ENCODE assay signal across 8 mouse cellular contexts in genomic region chr10:127512307-127512666, GRCm38 (mm10). TPM values are rescaled to one million over a fixed set of nuclear protein-coding genes. Genes with fewer than 3 reads are reported as not detected.
DNase-seq lines count a peak whose midpoint lies in the region; ATAC-seq and TF ChIP-seq lines count a peak whose summit lies in the region.

No protein-coding gene starts in this region.

- intact Hi-C loops in left cerebral cortex, adult 2 months (cut with DNase I) = loop anchor here (1.0 kb wide), 1 partner anchor 24 kb away; no protein-coding TSS in a partner anchor
- intact Hi-C loops in left cerebral cortex, postnatal 10 days (cut with DNase I) = no loop called here

- DNase-seq in left cerebral cortex, adult 2 months (ENCODE audit: extremely low spot score in 1 of 2, low spot score in 2 of 2) = no peak
- no peak for DNase-seq in left cerebral cortex, postnatal 10 days (ENCODE audit: extremely low spot score in 1 of 2, low spot score in 2 of 2)
- DNase-seq in embryonic facial prominence, embryonic 14.5 days (ENCODE audit: low spot score) = no peak
- no peak for DNase-seq in left cerebral cortex, adult 9 months (ENCODE audit: low spot score in 2 of 2)
- no peak for DNase-seq in right cerebral cortex, postnatal 14 days
- no peak for DNase-seq in gastrocnemius, adult 18-20 months (ENCODE audit: low spot score)

- 0 out of 2 replicates have a peak, but pooled peaks cover 3% of the 10 kb centered on the region for H3K36me3 ChIP-seq in embryonic facial prominence, embryonic 14.5 days (ENCODE audit: control insufficient read depth, insufficient read depth, low read length)
- no peaks in the 10 kb centered on the region for H3K36me3 ChIP-seq in intestine, embryonic 15.5 days
- H3K36me3 ChIP-seq in neural tube, embryonic 12.5 days = no peaks in the 10 kb centered on the region

- no peaks in the 10 kb centered on the region for H3K9me3 ChIP-seq in embryonic facial prominence, embryonic 14.5 days (ENCODE audit: control insufficient read depth, low read length)
- no peaks in the 10 kb centered on the region for H3K9me3 ChIP-seq in intestine, embryonic 15.5 days
- H3K9me3 ChIP-seq in neural tube, embryonic 12.5 days = no peaks in the 10 kb centered on the region

- ATAC-seq in embryonic facial prominence, embryonic 14.5 days (ENCODE audit: low read depth) = no peak; the same call in 1 of the 2 replicates
- ATAC-seq in intestine, embryonic 15.5 days = no peak
- ATAC-seq in neural tube, embryonic 12.5 days (ENCODE audit: low FRiP score, low read depth) = no peak

- peak overlapping the region; percentile 53 for H3K4me3 ChIP-seq in left cerebral cortex, adult 2 months
- peak overlapping the region; percentile 49 for H3K4me3 ChIP-seq in embryonic facial prominence, embryonic 14.5 days (ENCODE audit: low read depth, low read length)
- H3K4me3 ChIP-seq in intestine, embryonic 15.5 days (replicated peaks) = peak overlapping the region; percentile 51
- H3K4me3 ChIP-seq in neural tube, embryonic 12.5 days = peak overlapping the region; percentile 39

- WGBS in embryonic facial prominence, embryonic 14.5 days = 1% methylated on average over 7 of the region's 7 CpGs
- WGBS in intestine, embryonic 15.5 days = 4% methylated on average over 7 of the region's 7 CpGs
- WGBS in neural tube, embryonic 12.5 days = 3% methylated on average over 7 of the region's 7 CpGs

- peaks cover 56% of the 10 kb centered on the region for H3K4me1 ChIP-seq in embryonic facial prominence, embryonic 14.5 days (ENCODE audit: control insufficient read depth, insufficient read depth, low read length)
- peaks cover 77% of the 10 kb centered on the region for H3K4me1 ChIP-seq in intestine, embryonic 15.5 days (replicated peaks)
- H3K4me1 ChIP-seq in neural tube, embryonic 12.5 days = peaks cover 95% of the 10 kb centered on the region

- H3K27me3 ChIP-seq in embryonic facial prominence, embryonic 14.5 days (replicated peaks; ENCODE audit: control insufficient read depth, insufficient read depth, low read length) = peaks cover 84% of the 10 kb centered on the region
- peaks cover 72% of the 10 kb centered on the region for H3K27me3 ChIP-seq in intestine, embryonic 15.5 days (replicated peaks)
- H3K27me3 ChIP-seq in neural tube, embryonic 12.5 days (replicated peaks) = peaks cover 59% of the 10 kb centered on the region

- TF ChIP-seq CTCF in left cerebral cortex, adult 2 months (IDR thresholded peaks at IDR 0.05) = no peak

- peak overlapping the region; percentile 92 for H3K27ac ChIP-seq in left cerebral cortex, adult 2 months
- no peak overlapping the region for H3K27ac ChIP-seq in embryonic facial prominence, embryonic 14.5 days (replicated peaks; ENCODE audit: low read depth, low read length)
- H3K27ac ChIP-seq in intestine, embryonic 15.5 days = no peak overlapping the region
- peak overlapping the region; percentile 89 for H3K27ac ChIP-seq in neural tube, embryonic 12.5 days

- peak overlapping the region; percentile 95 for H3K4me2 ChIP-seq in embryonic facial prominence, embryonic 14.5 days (ENCODE audit: low read depth, low read length)
- H3K4me2 ChIP-seq in intestine, embryonic 15.5 days (replicated peaks) = peak overlapping the region; percentile 99
- H3K4me2 ChIP-seq in neural tube, embryonic 12.5 days (replicated peaks) = peak overlapping the region; percentile 76

- H3K9ac ChIP-seq in embryonic facial prominence, embryonic 14.5 days (ENCODE audit: low read depth, low read length) = peak overlapping the region; percentile 57
- H3K9ac ChIP-seq in intestine, embryonic 15.5 days = peak overlapping the region; percentile 52; the same call in 1 of the 2 replicates
- peak overlapping the region; percentile 61 for H3K9ac ChIP-seq in neural tube, embryonic 12.5 days

RNA-seq across cellular contexts. Expression of gene Ndufa4l2, which starts 2.5 kb away (rescaled TPM):
- 1 to 10 TPM; 4.2 to 5.6 TPM for total RNA-seq in left cerebral cortex, adult 2 months (2021)
- total RNA-seq in left cerebral cortex, postnatal 10 days (2021) = 1 to 10 TPM; 6.0 to 7.0 TPM
- polyA plus RNA-seq in embryonic facial prominence, embryonic 14.5 days (2014; fragmentation: Nextera tagmentation; extraction: Ambion mirVana) = 57.7 and 91.9 TPM in 2 replicates
- 52.7 and 53.8 TPM in 2 replicates for polyA plus RNA-seq in intestine, embryonic 15.5 days (2015; fragmentation: Nextera tagmentation; extraction: Ambion mirVana)
- 7.3 and 7.6 TPM in 2 replicates for polyA plus RNA-seq in neural tube, embryonic 12.5 days (2016; fragmentation: Nextera tagmentation; extraction: Ambion mirVana)
- total RNA-seq in gastrocnemius, adult 18-20 months (2021) = 10 to 100 TPM; 10.1 to 13.7 TPM

RNA-seq across cellular contexts. Expression of gene Shmt2, which starts 10.0 kb away (rescaled TPM):
- total RNA-seq in left cerebral cortex, adult 2 months (2021) = 10 to 100 TPM; 24.1 to 26.0 TPM
- total RNA-seq in left cerebral cortex, postnatal 10 days (2021) = 10 to 100 TPM; 28.3 to 32.8 TPM
- polyA plus RNA-seq in embryonic facial prominence, embryonic 14.5 days (2014; fragmentation: Nextera tagmentation; extraction: Ambion mirVana) = 80.0 and 89.4 TPM in 2 replicates
- polyA plus RNA-seq in intestine, embryonic 15.5 days (2015; fragmentation: Nextera tagmentation; extraction: Ambion mirVana) = 147 and 149 TPM in 2 replicates
- polyA plus RNA-seq in neural tube, embryonic 12.5 days (2016; fragmentation: Nextera tagmentation; extraction: Ambion mirVana) = 74.2 and 76.9 TPM in 2 replicates
- total RNA-seq in gastrocnemius, adult 18-20 months (2021) = 10 to 100 TPM; 25.8 to 25.9 TPM

RNA-seq across cellular contexts. Expression of gene Stac3, which starts 10.8 kb away (rescaled TPM):
- total RNA-seq in left cerebral cortex, adult 2 months (2021) = 1 to 10 TPM; 2.6 to 9.9 TPM
- total RNA-seq in left cerebral cortex, postnatal 10 days (2021) = 1 to 10 TPM; 4.1 to 7.5 TPM
- 5.0 and 5.2 TPM in 2 replicates for polyA plus RNA-seq in embryonic facial prominence, embryonic 14.5 days (2014; fragmentation: Nextera tagmentation; extraction: Ambion mirVana)
- polyA plus RNA-seq in intestine, embryonic 15.5 days (2015; fragmentation: Nextera tagmentation; extraction: Ambion mirVana) = 0.41 and 0.74 TPM in 2 replicates
- polyA plus RNA-seq in neural tube, embryonic 12.5 days (2016; fragmentation: Nextera tagmentation; extraction: Ambion mirVana) = 4.3 and 5.8 TPM in 2 replicates
- total RNA-seq in gastrocnemius, adult 18-20 months (2021) = 100 to 1,000 TPM; 381 to 402 TPM

RNA-seq across cellular contexts. Expression of gene Nxph4, which starts 22.1 kb away (rescaled TPM):
- total RNA-seq in left cerebral cortex, adult 2 months (2021) = 1 to 10 TPM; 5.4 to 5.5 TPM
- 1 to 10 TPM; 5.8 to 8.5 TPM for total RNA-seq in left cerebral cortex, postnatal 10 days (2021)
- 5.2 and 6.1 TPM in 2 replicates for polyA plus RNA-seq in embryonic facial prominence, embryonic 14.5 days (2014; fragmentation: Nextera tagmentation; extraction: Ambion mirVana)
- 4.9 and 5.7 TPM in 2 replicates for polyA plus RNA-seq in intestine, embryonic 15.5 days (2015; fragmentation: Nextera tagmentation; extraction: Ambion mirVana)
- 112 and 125 TPM in 2 replicates for polyA plus RNA-seq in neural tube, embryonic 12.5 days (2016; fragmentation: Nextera tagmentation; extraction: Ambion mirVana)
- total RNA-seq in gastrocnemius, adult 18-20 months (2021) = under 1 TPM; 0.14 to 0.36 TPM

Comparison
In these comparisons a context has a peak if more than half of its experiments do, and no peak if none do; other contexts are left out.
1. H3K27ac ChIP-seq: peak in left cerebral cortex, adult 2 months (single experiment) and neural tube, embryonic 12.5 days (single experiment); none in embryonic facial prominence, embryonic 14.5 days (single experiment) and intestine, embryonic 15.5 days (single experiment).
2. RNA of gene Stac3, which starts 10.8 kb away (total RNA-seq): 381 to 402 TPM in gastrocnemius, adult 18-20 months; 2.6 to 9.9 TPM in left cerebral cortex, adult 2 months and 4.1 to 7.5 TPM in left cerebral cortex, postnatal 10 days; every median in the first group is over 10 times any median in the second.
3. Peak in every context shown above with its lines, with median percentiles within 50 percentile points of each other: H3K4me3 ChIP-seq, H3K4me2 ChIP-seq and H3K9ac ChIP-seq.